Mouse (Mus musculus): ENCODE data around the gene Krtap29-1. TPM values are rescaled to one million over a fixed set of nuclear protein-coding genes. Genes with fewer than 3 reads are reported as not detected.

The Krtap29-1 gene
- not detected for polyA plus RNA-seq (2017; shearing (Covaris generic))

DNA sequence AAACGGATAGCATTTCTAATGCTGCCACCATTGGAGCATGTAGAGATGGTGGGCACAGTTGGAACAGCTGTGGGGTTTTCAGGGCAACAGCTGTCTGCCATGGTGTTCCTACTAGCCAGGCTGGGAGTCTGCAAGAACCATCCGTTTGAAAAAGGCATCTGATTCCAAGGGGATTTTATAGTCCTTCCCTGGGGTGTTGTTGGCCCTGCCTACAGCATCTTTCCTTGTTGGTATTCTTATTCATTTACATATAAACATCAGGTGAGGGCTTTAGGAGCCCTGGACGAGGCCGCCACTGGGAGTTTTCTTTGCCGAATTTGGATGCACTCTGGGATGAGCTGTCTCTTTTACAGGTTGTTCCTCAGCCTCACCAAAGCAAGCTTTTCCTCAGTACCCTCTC lies at the start of gene Krtap29-1:
TSS of gene Krtap29-1 (minus strand) at position 101 of the 400 bp plus-strand sequence.

DNA sequence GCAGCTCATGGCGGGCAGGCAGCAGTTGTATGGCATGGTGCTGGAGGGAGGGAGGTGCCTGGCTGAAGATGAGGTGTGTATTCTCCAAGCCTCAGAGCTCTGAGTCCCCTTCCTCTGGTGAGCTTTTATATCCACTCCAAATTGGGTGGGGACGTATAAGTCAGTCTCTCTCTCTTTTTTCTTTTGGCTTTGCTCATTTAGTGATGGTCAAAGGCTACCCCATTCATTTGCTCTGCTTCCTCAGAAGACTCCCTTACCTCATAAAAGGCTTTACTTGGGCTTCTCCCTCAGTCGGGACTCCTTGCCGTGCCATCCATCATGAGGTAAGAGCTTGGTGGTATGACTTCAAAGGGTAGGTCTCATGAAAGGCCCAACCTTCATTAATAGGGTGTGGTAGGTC lies 37.3 kb upstream of the Krtap29-1 start, which contains the start of gene Krt33a:
TSS of gene Krt33a (minus strand) at position 101 of the 400 bp plus-strand sequence.

DNA sequence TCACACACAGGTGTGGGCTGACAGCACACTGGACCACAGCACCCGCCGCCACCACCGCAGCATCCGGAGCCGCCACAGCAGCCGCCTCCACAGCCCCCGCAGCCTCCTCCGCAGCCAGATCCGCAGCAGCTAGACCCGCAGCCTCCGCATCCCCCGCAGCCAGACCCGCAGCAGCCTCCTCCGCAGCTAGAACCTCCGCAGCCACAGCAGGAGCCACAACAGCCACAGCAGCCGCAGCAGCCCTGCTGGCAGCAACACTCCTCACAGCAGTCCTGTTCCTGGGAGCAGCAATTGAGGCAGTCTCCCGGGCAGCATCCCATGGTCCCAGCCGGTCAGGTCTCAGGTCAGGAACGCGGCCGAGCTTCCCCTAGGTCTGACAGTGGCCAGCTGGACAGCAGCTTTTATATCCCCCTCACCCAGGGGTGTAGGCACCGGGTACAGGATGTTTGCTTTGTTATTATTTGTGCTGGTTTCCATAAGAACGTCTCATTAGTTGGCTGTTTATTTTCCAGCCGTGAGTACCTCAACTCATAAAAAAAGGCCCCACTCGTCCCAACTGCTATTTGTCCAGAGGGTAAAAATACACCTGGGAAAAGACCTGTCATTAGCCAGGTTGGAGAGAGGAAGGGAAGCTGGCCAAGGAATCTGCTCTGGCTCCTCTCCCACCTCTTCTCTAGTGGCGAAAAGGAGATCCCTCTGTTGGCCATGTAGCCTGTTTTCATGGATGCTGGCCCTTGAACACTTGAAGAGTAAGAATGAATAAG lies 14.9 kb upstream of the Krtap29-1 start, which contains the start of gene Krtap17-1:
TSS of gene Krtap17-1 (minus strand) at position 375 of the 764 bp plus-strand sequence.

DNA sequence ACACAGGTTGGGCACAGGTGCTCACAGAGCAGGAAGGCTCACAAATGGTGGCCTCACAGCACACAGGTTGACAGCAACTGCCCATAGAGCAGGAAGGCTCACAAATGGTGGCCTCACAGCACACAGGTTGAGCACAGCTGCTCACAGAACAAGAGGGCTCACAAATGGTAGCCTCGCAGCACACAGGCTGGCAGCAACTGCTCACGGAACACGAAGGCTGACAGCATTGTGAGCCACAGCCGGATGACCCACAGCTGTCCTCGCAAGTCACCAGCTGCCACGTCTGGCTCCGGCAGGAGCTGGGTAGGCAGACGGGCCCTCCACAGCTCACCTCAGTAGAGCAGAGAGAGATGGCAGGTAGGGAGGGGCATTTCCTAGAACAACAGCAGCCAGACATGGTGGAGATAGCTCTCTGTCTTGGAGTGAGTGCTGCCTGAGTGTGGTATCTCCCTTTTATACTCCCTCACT lies 7.4 kb upstream of the Krtap29-1 start, which contains the start of gene Krtap16-1:
TSS of gene Krtap16-1 (minus strand) at position 418 of the 468 bp plus-strand sequence.

DNA sequence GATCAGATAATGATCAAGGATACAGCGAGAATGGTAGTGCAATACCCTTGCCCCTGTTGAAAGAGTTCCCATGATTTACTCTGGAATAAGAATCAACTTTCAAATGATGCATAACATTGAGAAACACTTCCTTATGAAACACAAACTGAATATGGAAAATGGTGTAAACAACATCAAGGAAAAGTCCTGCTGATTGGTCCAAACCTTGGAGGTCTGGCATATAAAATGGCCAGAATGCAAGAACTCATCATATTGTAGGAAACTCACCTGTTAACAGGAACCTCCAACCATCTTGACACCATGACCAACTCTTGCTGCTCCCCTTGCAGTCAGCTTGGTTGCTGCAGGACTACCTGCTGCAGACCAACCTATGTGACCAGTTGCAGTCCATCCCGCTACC lies 30.7 kb downstream of the Krtap29-1 start, which contains the start of gene Krtap9-5:
TSS of gene Krtap9-5 (plus strand) at position 301 of the 400 bp plus-strand sequence.

DNA sequence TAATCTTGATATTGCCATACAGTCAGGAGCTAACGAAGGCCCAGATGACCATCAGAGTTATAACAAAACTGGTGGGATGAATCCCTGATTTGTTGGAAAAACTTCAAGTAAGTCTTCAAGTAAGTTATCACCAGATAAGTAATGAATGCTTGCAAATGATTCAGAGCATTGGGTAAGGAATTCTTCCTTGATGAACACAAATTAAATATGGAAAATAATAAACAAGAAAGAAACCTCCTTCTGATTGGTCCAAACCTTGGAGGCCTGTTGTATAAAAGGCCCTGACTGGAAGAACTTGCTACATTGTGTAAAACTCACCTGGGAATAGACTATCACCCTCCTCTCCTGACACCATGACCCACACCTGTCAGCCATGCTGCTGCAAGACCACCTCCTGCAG lies 42.9 kb downstream of the Krtap29-1 start, which contains the start of gene Krtap31-2:
TSS of gene Krtap31-2 (plus strand) at position 301 of the 400 bp plus-strand sequence.

Other genes with a start within 250 kb of the Krtap29-1 start
- gene Gm14180, start 244.8 kb downstream of the Krtap29-1 start, polyA plus RNA-seq (2017; shearing (Covaris generic)) = not detected
- gene Gm11595, start 206.1 kb downstream of the Krtap29-1 start, polyA plus RNA-seq (2017; shearing (Covaris generic)) = not detected
- not detected for gene Krtap4-8, start 198.3 kb downstream of the Krtap29-1 start, polyA plus RNA-seq (2017; shearing (Covaris generic))
- not detected for gene Krtap4-9, start 193.9 kb downstream of the Krtap29-1 start, polyA plus RNA-seq (2017; shearing (Covaris generic))
- gene Gm11596, start 185.6 kb downstream of the Krtap29-1 start, polyA plus RNA-seq (2017; shearing (Covaris generic)) = not detected
- gene Gm11569, start 180.1 kb downstream of the Krtap29-1 start, polyA plus RNA-seq (2017; shearing (Covaris generic)) = not detected
- gene Gm11554, start 174.6 kb downstream of the Krtap29-1 start, polyA plus RNA-seq (2017; shearing (Covaris generic)) = not detected
- not detected for gene Krtap4-13, start 169.2 kb downstream of the Krtap29-1 start, polyA plus RNA-seq (2017; shearing (Covaris generic))
- gene Gm11564, start 163.4 kb downstream of the Krtap29-1 start, polyA plus RNA-seq (2017; shearing (Covaris generic)) = not detected
- gene 2300003K06Rik, start 141.0 kb downstream of the Krtap29-1 start, polyA plus RNA-seq (2017; shearing (Covaris generic)) = not detected
- not detected for gene Krtap4-16, start 127.4 kb downstream of the Krtap29-1 start, polyA plus RNA-seq (2017; shearing (Covaris generic))
- not detected for gene Gm11568, start 121.1 kb downstream of the Krtap29-1 start, polyA plus RNA-seq (2017; shearing (Covaris generic))
- gene Gm11559, start 114.6 kb downstream of the Krtap29-1 start, polyA plus RNA-seq (2017; shearing (Covaris generic)) = not detected
- gene Krtap9-1, start 105.7 kb downstream of the Krtap29-1 start, polyA plus RNA-seq (2017; shearing (Covaris generic)) = not detected
- gene Gm11567, start 99.9 kb downstream of the Krtap29-1 start, polyA plus RNA-seq (2017; shearing (Covaris generic)) = not detected
- not detected for gene Krtap31-1, start 71.1 kb downstream of the Krtap29-1 start, polyA plus RNA-seq (2017; shearing (Covaris generic))
- gene Gm11565, start 64.3 kb downstream of the Krtap29-1 start, polyA plus RNA-seq (2017; shearing (Covaris generic)) = not detected
- gene Krtap31-2, start 42.8 kb downstream of the Krtap29-1 start, polyA plus RNA-seq (2017; shearing (Covaris generic)) = not detected
- gene Krtap9-5, start 30.6 kb downstream of the Krtap29-1 start, polyA plus RNA-seq (2017; shearing (Covaris generic)) = not detected
- gene Krtap16-1, start 7.5 kb upstream of the Krtap29-1 start, polyA plus RNA-seq (2017; shearing (Covaris generic)) = not detected
- not detected for gene Krtap17-1, start 14.9 kb upstream of the Krtap29-1 start, polyA plus RNA-seq (2017; shearing (Covaris generic))
- gene Krt33a, start 37.2 kb upstream of the Krtap29-1 start, polyA plus RNA-seq (2017; shearing (Covaris generic)) = not detected
- gene Krt33b, start 50.8 kb upstream of the Krtap29-1 start, polyA plus RNA-seq (2017; shearing (Covaris generic)) = not detected
- gene Krt34, start 62.5 kb upstream of the Krtap29-1 start, polyA plus RNA-seq (2017; shearing (Covaris generic)) = not detected
- gene Krt31, start 71.5 kb upstream of the Krtap29-1 start, polyA plus RNA-seq (2017; shearing (Covaris generic)) = not detected
- gene Krt32, start 109.2 kb upstream of the Krtap29-1 start, polyA plus RNA-seq (2017; shearing (Covaris generic)) = not detected
- gene Krt35, start 117.2 kb upstream of the Krtap29-1 start, polyA plus RNA-seq (2017; shearing (Covaris generic)) = not detected
- not detected for gene Krt36, start 126.6 kb upstream of the Krtap29-1 start, polyA plus RNA-seq (2017; shearing (Covaris generic))
- gene Krt13, start 142.5 kb upstream of the Krtap29-1 start, polyA plus RNA-seq (2017; shearing (Covaris generic)) = not detected
- not detected for gene Krt15, start 156.9 kb upstream of the Krtap29-1 start, polyA plus RNA-seq (2017; shearing (Covaris generic))
- not detected for gene Krt19, start 169.6 kb upstream of the Krtap29-1 start, polyA plus RNA-seq (2017; shearing (Covaris generic))
- gene Krt9, start 214.2 kb upstream of the Krtap29-1 start, polyA plus RNA-seq (2017; shearing (Covaris generic)) = not detected
- gene Krt14, start 228.5 kb upstream of the Krtap29-1 start, polyA plus RNA-seq (2017; shearing (Covaris generic)) = not detected

Data from inflammation-experienced regulatory T-cells, adult 16 weeks (primary cell).